Mouse (Mus musculus): ENCODE results near the gene Mob1b.

Gene Mob1b

GRCm38 (mm10) chr5:88782072-88782765, 61.6 kb downstream of the Mob1b start:
- no peak for DNase-seq (ENCODE audit: low read depth)

DNA sequence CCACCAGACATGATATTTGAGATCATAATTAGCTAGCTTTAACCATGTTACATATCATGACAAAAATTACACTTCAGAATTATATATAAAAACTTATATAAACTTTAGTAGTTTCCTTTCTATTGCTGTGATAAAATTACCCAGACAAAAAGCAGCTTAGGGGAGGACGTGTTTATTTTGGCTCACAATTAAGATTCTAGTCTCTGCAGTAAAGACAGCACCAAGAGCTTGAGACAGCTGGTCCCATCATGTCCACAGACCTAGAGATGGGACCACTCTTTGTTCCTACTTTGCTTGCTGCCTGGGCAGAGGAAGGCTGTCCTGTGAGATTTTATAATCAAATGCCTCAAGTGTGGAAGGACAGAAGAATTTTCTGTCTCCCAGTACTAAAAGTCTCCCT, 64.4 kb downstream of the Mob1b start:
- DNase-seq (ENCODE audit: low read depth): no peak

- no peak for DNase-seq (ENCODE audit: low read depth)
Observed at GRCm38 (mm10) chr5:88790675-88791074, 70.0 kb downstream of the Mob1b start.

GRCm38 (mm10) chr5:88791256-88792245, 70.9 kb downstream of the Mob1b start:
- DNase-seq (ENCODE audit: low read depth): peak; percentile 30

GRCm38 (mm10) chr5:88793676-88794075, 73.0 kb downstream of the Mob1b start:
- no peak for DNase-seq (ENCODE audit: low read depth)

- no peak for DNase-seq (ENCODE audit: low read depth)
Observed at GRCm38 (mm10) chr5:88795910-88796584, 75.4 kb downstream of the Mob1b start.

GRCm38 (mm10) chr5:88796588-88796987, 75.9 kb downstream of the Mob1b start:
- DNase-seq (ENCODE audit: low read depth): no peak

- DNase-seq (ENCODE audit: low read depth): no peak
Observed at GRCm38 (mm10) chr5:88797121-88797520, 76.5 kb downstream of the Mob1b start.

- no peak for DNase-seq (ENCODE audit: low read depth)
Observed at GRCm38 (mm10) chr5:88805616-88806015, 85.0 kb downstream of the Mob1b start.

DNA sequence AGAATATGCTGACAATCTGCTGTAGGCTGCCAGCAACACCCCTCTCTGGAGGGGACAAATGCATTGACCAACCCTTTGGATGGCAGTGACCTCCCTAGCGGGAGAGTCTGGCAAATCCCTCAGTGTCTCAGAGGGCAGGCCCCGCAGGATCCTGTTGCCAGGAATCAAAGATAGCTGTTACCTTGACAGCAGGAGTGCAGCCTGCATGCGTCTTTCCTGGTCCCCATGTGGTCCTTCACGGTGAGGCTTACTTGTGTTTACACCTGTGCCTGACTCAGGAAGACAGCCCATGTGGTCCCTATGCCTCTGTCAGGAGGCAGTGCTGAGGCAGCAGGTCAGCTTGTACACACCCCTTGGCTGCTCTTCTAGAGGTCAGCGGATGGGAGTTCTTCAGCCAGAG, 85.6 kb downstream of the Mob1b start:
- DNase-seq (ENCODE audit: low read depth): no peak

GRCm38 (mm10) chr5:88807342-88807741, 86.7 kb downstream of the Mob1b start:
- DNase-seq (ENCODE audit: low read depth): no peak

- no peak for DNase-seq (ENCODE audit: low read depth)
Observed at GRCm38 (mm10) chr5:88813188-88813587, 92.5 kb downstream of the Mob1b start.

All from fibroblast of lung, adult 2 months (primary cell).